Comparison of ENCODE assay signal across 14 mouse cellular contexts in the genomic region with DNA sequence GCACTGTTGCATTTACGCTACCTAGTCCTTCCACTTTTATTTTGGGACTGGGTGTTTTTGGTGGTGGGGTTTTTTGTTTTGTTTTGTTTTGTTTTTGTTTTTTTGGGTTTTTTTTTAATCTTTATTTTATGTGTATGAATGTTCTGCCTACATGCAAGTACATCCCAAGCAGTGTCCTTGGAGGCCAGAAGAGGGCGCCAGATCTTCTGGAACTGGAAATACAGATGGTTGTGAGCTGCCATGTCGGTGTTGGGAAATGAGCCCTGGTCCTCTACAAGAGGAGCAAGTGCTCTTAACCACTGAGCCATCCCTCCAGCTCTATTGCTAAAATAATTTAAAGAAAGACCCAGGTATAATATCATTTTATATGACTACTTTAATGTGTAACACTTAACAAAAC. TPM values are rescaled to one million over a fixed set of nuclear protein-coding genes. Genes with fewer than 3 reads are reported as not detected.
DNase-seq lines count a peak whose midpoint lies in the region; ATAC-seq and TF ChIP-seq lines count a peak whose summit lies in the region.
"Had no signal": no experiment of that assay in that cellular context is flagged by ENCODE, and none has a peak within 500 bp of the region (broad histone marks: within the 10 kb centered on the region; RNA-seq: fewer than 3 reads in every experiment).

No protein-coding gene starts in this region.

- peak; percentile 56 for TF ChIP-seq CTCF in intestine, postnatal 0 days (IDR thresholded peaks at IDR 0.05; ENCODE audit: low read depth)

- WGBS in intestine, postnatal 0 days, result 67% methylated on average over 3 of the region's 3 CpGs
- WGBS in intestine, embryonic 15.5 days, result 57% methylated on average over 3 of the region's 3 CpGs

- H3K27me3 ChIP-seq in intestine, postnatal 0 days (replicated peaks; ENCODE audit: control insufficient read depth, insufficient read depth, low read length), result no peaks in the 10 kb centered on the region
- H3K27me3 ChIP-seq in intestine, embryonic 15.5 days (replicated peaks), result no peaks in the 10 kb centered on the region
- H3K27me3 ChIP-seq: embryonic facial prominence, embryonic 15.5 days; midbrain, embryonic 13.5 days had no signal

- H3K9ac ChIP-seq in intestine, postnatal 0 days (ENCODE audit: low read depth, low read length), result no peak overlapping the region
- H3K9ac ChIP-seq in intestine, embryonic 15.5 days, result no peak overlapping the region
- H3K9ac ChIP-seq: embryonic facial prominence, embryonic 15.5 days; midbrain, embryonic 13.5 days had no signal

- ATAC-seq in intestine, postnatal 0 days, result no peak
- ATAC-seq in intestine, embryonic 15.5 days, result no peak
- no peak for ATAC-seq in megakaryocyte, adult 5-6 weeks (ENCODE audit: poor library complexity, severe bottlenecking)
- ATAC-seq: intestine, embryonic 16.5 days; midbrain, embryonic 13.5 days had no signal

- H3K36me3 ChIP-seq in intestine, postnatal 0 days (ENCODE audit: control insufficient read depth, insufficient read depth), result no peaks in the 10 kb centered on the region
- no peaks in the 10 kb centered on the region for H3K36me3 ChIP-seq in intestine, embryonic 15.5 days
- H3K36me3 ChIP-seq: embryonic facial prominence, embryonic 15.5 days had no signal

- H3K27ac ChIP-seq in intestine, postnatal 0 days (ENCODE audit: low read depth, low read length), result no peak overlapping the region
- no peak overlapping the region for H3K27ac ChIP-seq in intestine, embryonic 15.5 days
- H3K27ac ChIP-seq: embryonic facial prominence, embryonic 15.5 days; midbrain, embryonic 13.5 days had no signal

- DNase-seq in 3T3-L1 (ENCODE audit: low read depth, low spot score), result peak; percentile 50
- peak; percentile 30 to 39 for DNase-seq in B cell, adult 2 months
- DNase-seq in c-Kit-positive CD71-positive TER-119-positive erythroid progenitor cells, embryonic 14.5 days (ENCODE audit: low spot score), result peak; percentile 55
- no peak for DNase-seq in right cerebral cortex, postnatal 10 days (ENCODE audit: low spot score in 2 of 2)
- DNase-seq in adrenal gland, adult 2 months, result no peak
- DNase-seq: adrenal gland, postnatal 25 days; left cerebral cortex, postnatal 4 days had no signal

- peaks cover 15% of the 10 kb centered on the region for H3K4me1 ChIP-seq in intestine, postnatal 0 days (replicated peaks; ENCODE audit: control insufficient read depth, insufficient read depth, low read length)
- peaks cover 7% of the 10 kb centered on the region; the same call in 1 of the 2 replicates for H3K4me1 ChIP-seq in intestine, embryonic 15.5 days (replicated peaks)
- H3K4me1 ChIP-seq: embryonic facial prominence, embryonic 15.5 days; midbrain, embryonic 13.5 days had no signal

- H3K4me3 ChIP-seq in intestine, postnatal 0 days (ENCODE audit: low read depth, low read length), result no peak overlapping the region
- H3K4me3 ChIP-seq in intestine, embryonic 15.5 days (replicated peaks), result no peak overlapping the region
- H3K4me3 ChIP-seq: embryonic facial prominence, embryonic 15.5 days; midbrain, embryonic 13.5 days had no signal

- no peaks in the 10 kb centered on the region for H3K9me3 ChIP-seq in intestine, postnatal 0 days (ENCODE audit: control insufficient read depth)
- no peaks in the 10 kb centered on the region for H3K9me3 ChIP-seq in intestine, embryonic 15.5 days
- H3K9me3 ChIP-seq: embryonic facial prominence, embryonic 15.5 days; midbrain, embryonic 13.5 days had no signal

- no peak overlapping the region for H3K4me2 ChIP-seq in intestine, postnatal 0 days (replicated peaks; ENCODE audit: low read depth)
- no peak overlapping the region for H3K4me2 ChIP-seq in intestine, embryonic 15.5 days (replicated peaks)
- H3K4me2 ChIP-seq: embryonic facial prominence, embryonic 15.5 days; midbrain, embryonic 13.5 days had no signal

RNA-seq across cellular contexts. Expression of a gene that starts 16.5 kb away (rescaled TPM):
- polyA plus RNA-seq in intestine, postnatal 0 days (2015; fragmentation: Nextera tagmentation; extraction: Ambion mirVana), result 40.0 and 42.3 TPM in 2 replicates
- 22.0 and 24.1 TPM in 2 replicates for polyA plus RNA-seq in intestine, embryonic 15.5 days (2015; fragmentation: Nextera tagmentation; extraction: Ambion mirVana)
- 14.4 and 17.5 TPM in 2 replicates for total RNA-seq in megakaryocyte, adult 5-6 weeks (2015)
- 12.5 and 14.9 TPM in 2 replicates for total RNA-seq in megakaryocyte, adult 5-6 weeks (2017)
- 100 to 1,000 TPM; 235 to 249 TPM for total RNA-seq in adrenal gland, adult 2 months (2021)
- polyA plus RNA-seq in adrenal gland, adult 2 months (2012; rRNA removed), result 733 and 890 TPM in 2 replicates

RNA-seq across cellular contexts. Expression of a gene that starts 24.0 kb away (rescaled TPM):
- 318 and 321 TPM in 2 replicates for polyA plus RNA-seq in intestine, postnatal 0 days (2015; fragmentation: Nextera tagmentation; extraction: Ambion mirVana)
- polyA plus RNA-seq in intestine, embryonic 15.5 days (2015; fragmentation: Nextera tagmentation; extraction: Ambion mirVana), result 263 and 265 TPM in 2 replicates
- 154 and 164 TPM in 2 replicates for total RNA-seq in megakaryocyte, adult 5-6 weeks (2015)
- 31.6 and 60.8 TPM in 2 replicates for total RNA-seq in megakaryocyte, adult 5-6 weeks (2017)
- 100 to 1,000 TPM; 145 to 164 TPM for total RNA-seq in adrenal gland, adult 2 months (2021)
- 183 and 185 TPM in 2 replicates for polyA plus RNA-seq in adrenal gland, adult 2 months (2012; rRNA removed)

RNA-seq across cellular contexts. Expression of a gene that starts 27.6 kb away (rescaled TPM):
- 0.17 and 0.22 TPM in 2 replicates for polyA plus RNA-seq in intestine, postnatal 0 days (2015; fragmentation: Nextera tagmentation; extraction: Ambion mirVana)
- polyA plus RNA-seq in intestine, embryonic 15.5 days (2015; fragmentation: Nextera tagmentation; extraction: Ambion mirVana), result 0.24 and 0.37 TPM in 2 replicates
- not detected in 2 replicates for total RNA-seq in megakaryocyte, adult 5-6 weeks (2015)
- total RNA-seq in megakaryocyte, adult 5-6 weeks (2017), result 0.07 and 0.65 TPM in 2 replicates
- total RNA-seq in adrenal gland, adult 2 months (2021), result 1 to 10 TPM; 1.2 to 1.9 TPM
- polyA plus RNA-seq in adrenal gland, adult 2 months (2012; rRNA removed), result 1.4 and 2.0 TPM in 2 replicates
- total RNA-seq: granulocyte monocyte progenitor cell, adult 5-6 weeks had no signal

RNA-seq across cellular contexts. Expression of a gene that starts 31.9 kb away (rescaled TPM):
- 0.31 and 0.37 TPM in 2 replicates for polyA plus RNA-seq in intestine, postnatal 0 days (2015; fragmentation: Nextera tagmentation; extraction: Ambion mirVana)
- 0.30 and 0.53 TPM in 2 replicates for polyA plus RNA-seq in intestine, embryonic 15.5 days (2015; fragmentation: Nextera tagmentation; extraction: Ambion mirVana)
- not detected in 2 replicates for total RNA-seq in megakaryocyte, adult 5-6 weeks (2015)
- total RNA-seq in megakaryocyte, adult 5-6 weeks (2017), result not detected in 2 replicates
- under 1 TPM in 1 of 2 experiments, not detected in 1; 0.10 TPM for total RNA-seq in adrenal gland, adult 2 months (2021)
- 0.03 and 0.04 TPM in 2 replicates for polyA plus RNA-seq in adrenal gland, adult 2 months (2012; rRNA removed)
- total RNA-seq: granulocyte monocyte progenitor cell, adult 5-6 weeks; left cerebral cortex, postnatal 4 days had no signal

RNA-seq across cellular contexts. Expression of a gene that starts 51.8 kb away (rescaled TPM):
- polyA plus RNA-seq in intestine, postnatal 0 days (2015; fragmentation: Nextera tagmentation; extraction: Ambion mirVana), result 8.0 and 8.3 TPM in 2 replicates
- 20.2 and 20.4 TPM in 2 replicates for polyA plus RNA-seq in intestine, embryonic 15.5 days (2015; fragmentation: Nextera tagmentation; extraction: Ambion mirVana)
- total RNA-seq in megakaryocyte, adult 5-6 weeks (2015), result 0.83 TPM in 1 of 2 replicates, not detected in the other
- total RNA-seq in megakaryocyte, adult 5-6 weeks (2017), result not detected in 2 replicates
- 10 to 100 TPM; 64.5 to 66.2 TPM for total RNA-seq in adrenal gland, adult 2 months (2021)
- 14.8 and 19.2 TPM in 2 replicates for polyA plus RNA-seq in adrenal gland, adult 2 months (2012; rRNA removed)

Comparison
In these comparisons a context has a peak if more than half of its experiments do, and no peak if none do; other contexts are left out.
1. DNase-seq: peak in 3T3-L1 (single experiment), B cell, adult 2 months (2 of 2) and c-Kit-positive CD71-positive TER-119-positive erythroid progenitor cells, embryonic 14.5 days (single experiment); none in right cerebral cortex, postnatal 10 days (0 of 2) and adrenal gland, adult 2 months (single experiment).
2. RNA of a gene that starts 16.5 kb away (polyA plus RNA-seq): 733 to 890 TPM in adrenal gland, adult 2 months; 40.0 to 42.3 TPM in intestine, postnatal 0 days and 22.0 to 24.1 TPM in intestine, embryonic 15.5 days; every median in the first group is over 10 times any median in the second.